Mouse (Mus musculus) hindbrain, embryonic 14.5 days (tissue): Measurements from ENCODE around the gene Ech1. TPM values are rescaled to one million over a fixed set of nuclear protein-coding genes. Genes with fewer than 3 reads are reported as not detected.

Source experiments
- ATAC-seq: fragments of 200-750 bp; cut with Nextera tagmentation; 2 replicates; pipeline ENCODE4 v1.8.0; 2017; ENCODE audit warnings: moderate number of reproducible peaks, mild to moderate bottlenecking, moderate TSS enrichment, moderate library complexity; ENCODE audit not compliant: low FRiP score
- DNase-seq: peaks from one replicate; pipeline ENCODE4 v3.0.0-alpha.2; 2015; ENCODE audit warnings: low spot score
- H3K27ac ChIP-seq: fragments of 300-500 bp; sonication (generic); 2 replicates; pipeline ENCODE4 v1.5.1; 2014; ENCODE audit warnings: mild to moderate bottlenecking, moderate library complexity
- H3K27me3 ChIP-seq: fragments of 300-500 bp; sonication (generic); 2 replicates; pipeline ENCODE4 v1.6.1; 2014; ENCODE audit warnings: mild to moderate bottlenecking, low read length, mixed read lengths; ENCODE audit not compliant: control insufficient read depth, insufficient read depth
- H3K36me3 ChIP-seq: fragments of 300-500 bp; sonication (generic); replicated peaks from 2 replicates; pipeline ENCODE4 v1.6.1; 2014; ENCODE audit not compliant: control insufficient read depth, insufficient read depth
- H3K4me1 ChIP-seq: fragments of 300-500 bp; sonication (generic); replicated peaks from 2 replicates; pipeline ENCODE4 v1.6.1; 2014; ENCODE audit warnings: antibody characterized with exemption, low read length, mixed read lengths; ENCODE audit not compliant: control insufficient read depth, insufficient read depth
- H3K4me2 ChIP-seq: fragments of 300-500 bp; sonication (generic); replicated peaks from 2 replicates; pipeline ENCODE4 v1.6.1; 2014; ENCODE audit warnings: mild to moderate bottlenecking, moderate library complexity
- H3K4me3 ChIP-seq: fragments of 300-500 bp; sonication (generic); replicated peaks from 2 replicates; pipeline ENCODE4 v1.5.1; 2014; ENCODE audit warnings: mild to moderate bottlenecking, low read length
- H3K9ac ChIP-seq: fragments of 300-500 bp; sonication (generic); 2 replicates; pipeline ENCODE4 v1.6.1; 2014
- H3K9me3 ChIP-seq: fragments of 300-500 bp; sonication (generic); 2 replicates; pipeline ENCODE4 v1.6.1; 2016; ENCODE audit warnings: low read length; ENCODE audit not compliant: control insufficient read depth
- WGBS: fragments of 180-500 bp; shearing (Covaris S2); extraction: QIAGEN DNeasy Blood & Tissue Kit; methylation state at CpG from one replicate; pipeline ENCODE4 v1.1.7; 2014; 5-methylcytosine and 5-hydroxymethylcytosine counted together
- polyA plus RNA-seq: library from polyadenylated mRNA; unstranded; fragments of >200 nt; fragmentation: Nextera tagmentation; extraction: Ambion mirVana; gene quantifications from 2 replicates; pipeline ENCODE4 v1.2.1, GENCODE M21; 2014

The Ech1 gene
- polyA plus RNA-seq, 1 experiment from 2014 or later, result 99.0 TPM

GRCm38 (mm10) chr7:28817524-28817923 lies 7.5 kb upstream of the Ech1 start:
- Histone ChIP-seq H3K4me2 (0 out of 2 replicates have a peak overlapping the region, but pooled peaks have one; percentile 5), H3K4me3 (no peak overlapping the region), H3K9me3 (no peaks in the 10 kb centered on the region), H3K4me1 (peaks cover 12% of the 10 kb centered on the region), H3K9ac (no peak overlapping the region), H3K27me3 (no peaks in the 10 kb centered on the region), H3K36me3 (peaks cover 100% of the 10 kb centered on the region), H3K27ac (no peak overlapping the region)
- DNase-seq (no peak), ATAC-seq (no peak)
- WGBS, result 70% methylated on average over 6 of the region's 6 CpGs

GRCm38 (mm10) chr7:28817957-28818356 lies 7.1 kb upstream of the Ech1 start:
- WGBS, result 89% methylated on average over 4 of the region's 4 CpGs
- Histone ChIP-seq H3K9me3 (no peaks in the 10 kb centered on the region), H3K27me3 (no peaks in the 10 kb centered on the region), H3K4me3 (no peak overlapping the region), H3K4me2 (0 out of 2 replicates have a peak overlapping the region, but pooled peaks have one; percentile 5), H3K4me1 (peaks cover 8% of the 10 kb centered on the region; the same call in 1 of the 2 replicates), H3K36me3 (peaks cover 100% of the 10 kb centered on the region), H3K9ac (no peak overlapping the region), H3K27ac (no peak overlapping the region)
- ATAC-seq, result no peak
- DNase-seq, result no peak

GRCm38 (mm10) chr7:28818436-28818835 lies 6.6 kb upstream of the Ech1 start:
- peaks cover 100% of the 10 kb centered on the region for H3K36me3 ChIP-seq
- no peak for DNase-seq
- H3K4me2 ChIP-seq, result no peak overlapping the region
- peaks cover 7% of the 10 kb centered on the region; the same call in 1 of the 2 replicates for H3K4me1 ChIP-seq
- no peaks in the 10 kb centered on the region for H3K27me3 ChIP-seq
- 81% methylated on average over 18 of the region's 18 CpGs for WGBS
- no peak overlapping the region for H3K9ac ChIP-seq
- no peaks in the 10 kb centered on the region for H3K9me3 ChIP-seq
- ATAC-seq, result no peak
- no peak overlapping the region for H3K27ac ChIP-seq
- no peak overlapping the region for H3K4me3 ChIP-seq

- no peak for ATAC-seq
- Histone ChIP-seq H3K4me1 (peaks cover 7% of the 10 kb centered on the region; the same call in 1 of the 2 replicates), H3K9me3 (no peaks in the 10 kb centered on the region), H3K9ac (no peak overlapping the region), H3K4me2 (no peak overlapping the region), H3K36me3 (peaks cover 96% of the 10 kb centered on the region), H3K27me3 (no peaks in the 10 kb centered on the region), H3K4me3 (no peak overlapping the region), H3K27ac (no peak overlapping the region)
- no peak for DNase-seq
- WGBS, result 90% methylated on average over 4 of the region's 4 CpGs
Measured at GRCm38 (mm10) chr7:28818861-28819452, 6.1 kb upstream of the Ech1 start.

- peaks cover 90% of the 10 kb centered on the region for H3K36me3 ChIP-seq
- WGBS, result 72% methylated on average over 4 of the region's 4 CpGs
- DNase-seq (no peak), ATAC-seq (no peak)
- H3K4me3 ChIP-seq, result no peak overlapping the region
- no peak overlapping the region for H3K9ac ChIP-seq
- no peaks in the 10 kb centered on the region for H3K9me3 ChIP-seq
- no peak overlapping the region for H3K27ac ChIP-seq
- peaks cover 8% of the 10 kb centered on the region; the same call in 1 of the 2 replicates for H3K4me1 ChIP-seq
- H3K4me2 ChIP-seq, result no peak overlapping the region
- no peaks in the 10 kb centered on the region for H3K27me3 ChIP-seq
Measured at GRCm38 (mm10) chr7:28819571-28819970, 5.4 kb upstream of the Ech1 start.

GRCm38 (mm10) chr7:28820358-28821260 lies 4.4 kb upstream of the Ech1 start:
- Histone ChIP-seq H3K9ac (no peak overlapping the region), H3K27ac (peak overlapping the region; percentile 26; the same call in 1 of the 2 replicates), H3K27me3 (no peaks in the 10 kb centered on the region), H3K4me3 (no peak overlapping the region), H3K9me3 (no peaks in the 10 kb centered on the region), H3K4me2 (no peak overlapping the region), H3K36me3 (peaks cover 80% of the 10 kb centered on the region), H3K4me1 (peaks cover 13% of the 10 kb centered on the region)
- ATAC-seq, result peak; percentile 10; the same call in 1 of the 2 replicates
- no peak for DNase-seq
- WGBS, result 29% methylated on average over 12 of the region's 12 CpGs

- Histone ChIP-seq H3K36me3 (peaks cover 72% of the 10 kb centered on the region), H3K27ac (peak overlapping the region; percentile 26; the same call in 1 of the 2 replicates)
- WGBS, result 48% methylated on average over 10 of the region's 10 CpGs
Measured at GRCm38 (mm10) chr7:28821261-28821831, 3.7 kb upstream of the Ech1 start.

GRCm38 (mm10) chr7:28822556-28822955 lies 2.5 kb upstream of the Ech1 start:
- H3K4me3 ChIP-seq, result no peak overlapping the region
- ATAC-seq (no peak), DNase-seq (no peak)
- WGBS, result 59% methylated on average over 1 of the region's 1 CpGs
- H3K27ac ChIP-seq, result no peak overlapping the region
- H3K4me2 ChIP-seq, result no peak overlapping the region
- H3K9me3 ChIP-seq, result no peaks in the 10 kb centered on the region
- H3K36me3 ChIP-seq, result peaks cover 60% of the 10 kb centered on the region
- H3K27me3 ChIP-seq, result no peaks in the 10 kb centered on the region
- H3K4me1 ChIP-seq, result peaks cover 14% of the 10 kb centered on the region
- H3K9ac ChIP-seq, result no peak overlapping the region

More at GRCm38 (mm10) chr7:28821261-28821831, 3.7 kb upstream of the Ech1 start:
- ATAC-seq (no peak; the same call in 1 of the 2 replicates), DNase-seq (no peak)
- H3K4me1 ChIP-seq, result peaks cover 19% of the 10 kb centered on the region
- no peak overlapping the region for H3K4me3 ChIP-seq
- no peaks in the 10 kb centered on the region for H3K9me3 ChIP-seq
- no peaks in the 10 kb centered on the region for H3K27me3 ChIP-seq
- H3K9ac ChIP-seq, result no peak overlapping the region
- H3K4me2 ChIP-seq, result no peak overlapping the region
